15 mouse cellular contexts compared by ENCODE assay signal in genomic region chr4:97831611-97832278, GRCm38 (mm10). TPM values are rescaled to one million over a fixed set of nuclear protein-coding genes. Genes with fewer than 3 reads are reported as not detected.
A peak's percentile ranks its signal among the peaks of the same experiment; 100 is the strongest.
DNase-seq lines count a peak whose midpoint lies in the region; ATAC-seq and TF ChIP-seq lines count a peak whose summit lies in the region.
"Had no signal": no experiment of that assay in that cellular context is flagged by ENCODE, and none has a peak within 500 bp of the region (broad histone marks: within the 10 kb centered on the region; RNA-seq: fewer than 3 reads in every experiment).

No protein-coding gene starts in this region.

- H3K9ac ChIP-seq in heart, adult 2 months (ENCODE audit: low read depth, low read length): no peak overlapping the region
- H3K9ac ChIP-seq in hindbrain, embryonic 12.5 days: no peak overlapping the region
- H3K9ac ChIP-seq: neural tube, embryonic 13.5 days had no signal

- peaks cover 8% of the 10 kb centered on the region for H3K4me1 ChIP-seq in heart, adult 2 months (ENCODE audit: control insufficient read depth, insufficient read depth, low read length)
- H3K4me1 ChIP-seq in thymus, adult 2 months (replicated peaks; ENCODE audit: control insufficient read depth, insufficient read depth, low read length): peaks cover 2% of the 10 kb centered on the region; the same call in 1 of the 2 replicates
- H3K4me1 ChIP-seq in hindbrain, embryonic 12.5 days: peaks cover 8% of the 10 kb centered on the region

- H3K4me2 ChIP-seq in hindbrain, embryonic 12.5 days (replicated peaks): no peak overlapping the region
- H3K4me2 ChIP-seq: neural tube, embryonic 13.5 days had no signal

- H3K27me3 ChIP-seq in heart, adult 2 months (ENCODE audit: control insufficient read depth, insufficient read depth, low read length): no peaks in the 10 kb centered on the region
- no peaks in the 10 kb centered on the region for H3K27me3 ChIP-seq in thymus, adult 2 months (ENCODE audit: control insufficient read depth, insufficient read depth, low read length)
- no peaks in the 10 kb centered on the region for H3K27me3 ChIP-seq in hindbrain, embryonic 12.5 days
- H3K27me3 ChIP-seq: neural tube, embryonic 13.5 days had no signal

- intact Hi-C loops in heart, adult 2 months (cut with DNase I): no loop called here

- peak; percentile 71 for ATAC-seq in erythroblast, adult 5-6 weeks (replicated peaks; ENCODE audit: low FRiP score, poor library complexity, severe bottlenecking)
- ATAC-seq in hindbrain, embryonic 12.5 days (ENCODE audit: low FRiP score): no peak
- ATAC-seq: hindbrain, embryonic 16.5 days; midbrain, embryonic 16.5 days had no signal

- no peak for TF ChIP-seq CTCF in heart, adult 2 months (IDR thresholded peaks at IDR 0.05)
- TF ChIP-seq CTCF in thymus, adult 2 months (IDR thresholded peaks at IDR 0.05; ENCODE audit: borderline replicate concordance, control insufficient read depth, extremely low read depth, insufficient read depth, low read length, poor library complexity): no peak

- TF ChIP-seq POLR2A in heart, adult 2 months (IDR thresholded peaks at IDR 0.05; ENCODE audit: insufficient read depth, low read depth, low read length): no peak
- TF ChIP-seq POLR2A in thymus, adult 2 months (IDR thresholded peaks at IDR 0.05; ENCODE audit: control insufficient read depth, extremely low read depth, insufficient read depth, low read length, poor library complexity): no peak

- 0 out of 2 replicates have a peak, but pooled peaks cover 1% of the 10 kb centered on the region for H3K79me2 ChIP-seq in heart, adult 2 months (replicated peaks; ENCODE audit: control insufficient read depth, insufficient read depth, low read length)

- TF ChIP-seq EP300 in heart, adult 2 months (IDR thresholded peaks at IDR 0.05; ENCODE audit: insufficient read depth, low read depth, low read length): no peak

- WGBS in heart, adult 2 months: 74% methylated on average over 7 of the region's 7 CpGs
- 31% methylated on average over 7 of the region's 7 CpGs for WGBS in thymus, adult 2 months
- WGBS in hindbrain, embryonic 12.5 days: 95% methylated on average over 7 of the region's 7 CpGs

- H3K27ac ChIP-seq in heart, adult 2 months: peak overlapping the region; percentile 17
- H3K27ac ChIP-seq in thymus, adult 2 months (ENCODE audit: control insufficient read depth, insufficient read depth, low read length): no peak overlapping the region
- H3K27ac ChIP-seq in hindbrain, embryonic 12.5 days: no peak overlapping the region
- H3K27ac ChIP-seq: neural tube, embryonic 13.5 days had no signal

- H3K4me3 ChIP-seq in heart, adult 2 months: no peak overlapping the region
- no peak overlapping the region for H3K4me3 ChIP-seq in thymus, adult 2 months (ENCODE audit: control insufficient read depth, insufficient read depth, low read length)
- H3K4me3 ChIP-seq in hindbrain, embryonic 12.5 days: no peak overlapping the region
- H3K4me3 ChIP-seq: erythroblast, embryonic 14.5 days; neural tube, embryonic 13.5 days had no signal

- peaks cover 27% of the 10 kb centered on the region for H3K36me3 ChIP-seq in heart, adult 2 months (ENCODE audit: control insufficient read depth, insufficient read depth, low read length)
- H3K36me3 ChIP-seq in thymus, adult 2 months (ENCODE audit: control insufficient read depth, insufficient read depth, low read length): no peaks in the 10 kb centered on the region
- H3K36me3 ChIP-seq in hindbrain, embryonic 12.5 days: 0 out of 2 replicates have a peak, but pooled peaks cover 4% of the 10 kb centered on the region
- H3K36me3 ChIP-seq: neural tube, embryonic 13.5 days had no signal

- no peak for DNase-seq in heart, adult 2 months
- DNase-seq in heart, adult 18-20 months: no peak
- peak; percentile 5 for DNase-seq in thymus, adult 2 months
- DNase-seq in thymus, postnatal 36 days: no peak
- no peak for DNase-seq in kidney, adult 8-10 months
- DNase-seq in kidney, postnatal 36 days: no peak
- DNase-seq: adrenal gland, postnatal 10 days; kidney, postnatal 10 days; right cerebral cortex, adult 18-20 months had no signal

- H3K9me3 ChIP-seq in hindbrain, embryonic 12.5 days (replicated peaks): no peaks in the 10 kb centered on the region
- H3K9me3 ChIP-seq: neural tube, embryonic 13.5 days had no signal

RNA-seq across cellular contexts. Expression of gene E130114P18Rik, which starts 53.9 kb away (rescaled TPM):
- not detected for total RNA-seq in heart, adult 2 months (2021)
- polyA plus RNA-seq in heart, adult 2 months (2012; rRNA removed): 0.15 TPM in 1 of 2 replicates, not detected in the other
- not detected for total RNA-seq in heart, adult 18-20 months (2021)
- 0.09 TPM in 1 of 2 replicates, not detected in the other for polyA plus RNA-seq in thymus, adult 2 months (2012; rRNA removed)
- total RNA-seq in erythroblast, adult 5-6 weeks (2015; ENCODE audit: low replicate concordance): not detected in 2 replicates
- total RNA-seq in erythroblast, adult 5-6 weeks (2017; ENCODE audit: low replicate concordance): not detected in 2 replicates
- 28.0 and 28.2 TPM in 2 replicates for polyA plus RNA-seq in hindbrain, embryonic 12.5 days (2016; fragmentation: Nextera tagmentation; extraction: Ambion mirVana)
- polyA plus RNA-seq: erythroblast, embryonic 14.5 days had no signal

RNA-seq across cellular contexts. Expression of gene Nfia, which starts 59.2 kb away (rescaled TPM):
- 100 to 1,000 TPM; 126 to 128 TPM for total RNA-seq in heart, adult 2 months (2021)
- polyA plus RNA-seq in heart, adult 2 months (2012; rRNA removed): 70.3 and 75.6 TPM in 2 replicates
- 100 to 1,000 TPM; 115 to 127 TPM for total RNA-seq in heart, adult 18-20 months (2021)
- 26.4 and 33.6 TPM in 2 replicates for polyA plus RNA-seq in thymus, adult 2 months (2012; rRNA removed)
- 19.6 and 21.3 TPM in 2 replicates for total RNA-seq in erythroblast, adult 5-6 weeks (2015; ENCODE audit: low replicate concordance)
- total RNA-seq in erythroblast, adult 5-6 weeks (2017; ENCODE audit: low replicate concordance): 4.7 and 12.0 TPM in 2 replicates
- polyA plus RNA-seq in hindbrain, embryonic 12.5 days (2016; fragmentation: Nextera tagmentation; extraction: Ambion mirVana): 58.4 and 62.7 TPM in 2 replicates

Comparison
In these comparisons a context has a peak if more than half of its experiments do, and no peak if none do; other contexts are left out.
1. RNA of gene Nfia, which starts 59.2 kb away (total RNA-seq): 126 to 128 TPM in heart, adult 2 months and 115 to 127 TPM in heart, adult 18-20 months; 4.7 to 21.3 TPM in erythroblast, adult 5-6 weeks; every median in the first group is over 4 times any median in the second.